Mouse (Mus musculus): ENCODE measurements around the gene Adam10.

DNA sequence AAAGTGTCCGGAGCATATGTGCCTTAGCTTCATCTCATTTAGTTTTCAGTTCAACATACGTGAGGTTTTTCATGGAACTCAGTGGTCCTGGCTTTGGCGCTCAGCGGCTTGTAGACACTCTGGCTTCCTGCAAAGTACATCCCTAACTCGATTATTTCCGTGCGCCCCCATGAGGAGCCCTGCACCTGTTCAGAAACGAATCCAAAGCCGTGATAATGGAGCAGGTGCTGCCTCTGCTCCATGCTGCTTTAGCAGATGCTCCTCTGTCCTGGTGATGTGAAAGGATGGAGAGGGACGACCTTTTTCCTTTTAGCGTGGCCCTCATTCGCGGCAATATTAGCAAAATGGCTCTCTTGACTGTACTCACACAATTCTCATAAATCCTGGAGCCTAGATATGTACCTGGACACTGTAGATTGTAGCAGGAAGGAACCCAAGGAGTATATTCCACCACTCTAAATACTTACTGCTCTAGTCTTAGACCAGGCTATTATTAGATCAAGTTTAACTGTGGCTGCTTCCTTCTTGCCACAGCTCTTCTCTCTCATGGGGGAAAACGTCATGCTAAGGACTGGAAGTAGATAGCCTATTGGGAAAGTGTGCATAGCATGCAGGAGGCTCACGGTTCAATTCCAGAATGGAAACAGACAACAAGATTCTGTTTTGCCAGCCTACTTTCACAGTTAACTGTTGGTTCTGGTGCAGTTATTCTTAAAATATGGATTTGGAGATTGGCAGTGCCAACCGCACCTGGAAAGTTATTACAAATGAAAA is 13.2 kb upstream of the Adam10 start:
- TF ChIP-seq GATA1 (IDR thresholded peaks at IDR 0.05; ENCODE audit: low read length) (no peak), TAL1 (IDR thresholded peaks at IDR 0.05; ENCODE audit: low read length) (no peak)
